Mouse (Mus musculus) neural tube, embryonic 15.5 days (tissue): Measurements from ENCODE around the gene Zfp827. TPM values are rescaled to one million over a fixed set of nuclear protein-coding genes. Genes with fewer than 3 reads are reported as not detected.

Source experiments
- ATAC-seq: fragments of 200-750 bp; cut with Nextera tagmentation; 2 replicates; pipeline ENCODE4 v1.8.0; 2017; ENCODE audit warnings: mild to moderate bottlenecking, moderate TSS enrichment, moderate library complexity; ENCODE audit not compliant: low FRiP score
- H3K27ac ChIP-seq: fragments of 300-500 bp; sonication (generic); replicated peaks from 2 replicates; pipeline ENCODE4 v1.5.1; 2015; ENCODE audit warnings: mild to moderate bottlenecking, inconsistent platforms
- H3K27me3 ChIP-seq: fragments of 300-500 bp; sonication (generic); replicated peaks from 2 replicates; pipeline ENCODE4 v1.6.1; 2015; ENCODE audit warnings: inconsistent platforms
- H3K36me3 ChIP-seq: fragments of 300-500 bp; sonication (generic); 2 replicates; pipeline ENCODE4 v1.6.1; 2015; ENCODE audit warnings: inconsistent platforms
- H3K4me1 ChIP-seq: fragments of 300-500 bp; sonication (generic); 2 replicates; pipeline ENCODE4 v1.6.1; 2015; ENCODE audit warnings: inconsistent platforms
- H3K4me2 ChIP-seq: fragments of 300-500 bp; sonication (generic); 2 replicates; pipeline ENCODE4 v1.6.1; 2015; ENCODE audit warnings: inconsistent platforms, mild to moderate bottlenecking, moderate library complexity
- H3K4me3 ChIP-seq: fragments of 300-500 bp; sonication (generic); replicated peaks from 2 replicates; pipeline ENCODE4 v1.5.1; 2015; ENCODE audit warnings: mild to moderate bottlenecking, inconsistent platforms
- H3K9ac ChIP-seq: fragments of 300-500 bp; sonication (generic); replicated peaks from 2 replicates; pipeline ENCODE4 v1.6.1; 2015; ENCODE audit warnings: mild to moderate bottlenecking, inconsistent platforms
- H3K9me3 ChIP-seq: fragments of 300-500 bp; sonication (generic); replicated peaks from 2 replicates; pipeline ENCODE4 v1.6.1; 2016; ENCODE audit warnings: inconsistent platforms
- WGBS: fragments of 180-500 bp; shearing (Covaris S2); methylation state at CpG from one replicate; pipeline ENCODE4 v1.1.7; 2015; ENCODE audit warnings: mixed read lengths; 5-methylcytosine and 5-hydroxymethylcytosine counted together
- polyA plus RNA-seq: library from polyadenylated mRNA; unstranded; fragments of >200 nt; fragmentation: Nextera tagmentation; extraction: Ambion mirVana; gene quantifications from 2 replicates; pipeline ENCODE4 v1.2.1, GENCODE M21; 2015

Zfp827 gene
- polyA plus RNA-seq, 1 experiment from 2014 or later, result 10.4 TPM

- no peak overlapping the region for H3K9ac ChIP-seq
- no peak overlapping the region for H3K27ac ChIP-seq
- ATAC-seq, result no peak
- WGBS, result 89% methylated on average over 3 of the region's 3 CpGs
- no peaks in the 10 kb centered on the region for H3K9me3 ChIP-seq
- H3K27me3 ChIP-seq, result no peaks in the 10 kb centered on the region
- no peak overlapping the region for H3K4me3 ChIP-seq
- peaks cover 28% of the 10 kb centered on the region for H3K4me1 ChIP-seq
- peaks cover 22% of the 10 kb centered on the region; the same call in 1 of the 2 replicates for H3K36me3 ChIP-seq
- no peak overlapping the region for H3K4me2 ChIP-seq
Observed at GRCm38 (mm10) chr8:79084359-79084820, 56.2 kb downstream of the Zfp827 start.

DNA sequence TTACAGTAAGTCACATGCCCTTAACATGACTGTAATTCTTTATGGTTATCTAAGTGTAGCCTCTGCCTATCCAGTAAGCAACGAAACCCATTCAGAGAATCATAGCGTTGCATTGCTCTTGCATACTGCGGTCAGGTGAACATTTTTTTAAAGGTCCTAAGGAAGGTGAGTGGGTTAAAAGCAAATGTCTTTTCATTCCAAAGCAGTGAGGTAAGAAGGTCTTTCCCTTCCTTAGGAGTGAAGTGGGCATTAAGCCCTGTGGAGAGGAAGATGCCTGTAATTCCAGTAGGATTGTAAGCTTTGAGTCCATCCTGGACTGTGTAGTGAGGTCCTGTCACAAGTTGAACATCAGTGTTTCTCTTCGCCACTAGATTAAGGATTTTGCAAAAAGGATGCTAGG lies 66.2 kb downstream of the Zfp827 start:
- no peak overlapping the region for H3K27ac ChIP-seq
- 97% methylated on average over 4 of the region's 4 CpGs for WGBS
- no peaks in the 10 kb centered on the region for H3K27me3 ChIP-seq
- no peaks in the 10 kb centered on the region for H3K4me1 ChIP-seq
- no peak for ATAC-seq
- no peak overlapping the region for H3K4me2 ChIP-seq
- no peaks in the 10 kb centered on the region for H3K9me3 ChIP-seq
- H3K36me3 ChIP-seq, result peaks cover 6% of the 10 kb centered on the region; the same call in 1 of the 2 replicates
- H3K4me3 ChIP-seq, result no peak overlapping the region
- no peak overlapping the region for H3K9ac ChIP-seq

DNA sequence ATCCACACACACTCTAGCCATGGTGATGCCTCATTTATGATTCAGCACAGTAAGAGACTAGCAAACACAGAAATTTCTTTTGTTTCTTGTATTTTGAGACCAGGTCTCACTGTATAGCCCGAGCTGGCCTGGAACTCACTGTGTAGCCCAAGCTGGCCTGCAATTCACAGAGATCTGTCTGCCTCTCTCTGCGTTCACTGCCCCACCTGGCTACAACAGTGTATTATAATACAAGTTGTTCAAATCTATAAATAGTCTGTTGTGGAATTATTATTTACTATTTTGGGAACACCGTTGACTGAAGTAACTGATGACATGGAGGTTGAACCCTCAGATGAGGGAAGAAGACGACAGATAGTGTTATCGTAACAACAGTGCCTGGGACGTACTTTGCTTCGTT lies 66.9 kb downstream of the Zfp827 start:
- Histone ChIP-seq H3K9ac (no peak overlapping the region), H3K27me3 (no peaks in the 10 kb centered on the region), H3K4me1 (no peaks in the 10 kb centered on the region), H3K4me3 (no peak overlapping the region), H3K9me3 (no peaks in the 10 kb centered on the region), H3K27ac (no peak overlapping the region), H3K36me3 (peaks cover 6% of the 10 kb centered on the region; the same call in 1 of the 2 replicates), H3K4me2 (no peak overlapping the region)
- 94% methylated on average over 7 of the region's 7 CpGs for WGBS
- no peak for ATAC-seq

DNA sequence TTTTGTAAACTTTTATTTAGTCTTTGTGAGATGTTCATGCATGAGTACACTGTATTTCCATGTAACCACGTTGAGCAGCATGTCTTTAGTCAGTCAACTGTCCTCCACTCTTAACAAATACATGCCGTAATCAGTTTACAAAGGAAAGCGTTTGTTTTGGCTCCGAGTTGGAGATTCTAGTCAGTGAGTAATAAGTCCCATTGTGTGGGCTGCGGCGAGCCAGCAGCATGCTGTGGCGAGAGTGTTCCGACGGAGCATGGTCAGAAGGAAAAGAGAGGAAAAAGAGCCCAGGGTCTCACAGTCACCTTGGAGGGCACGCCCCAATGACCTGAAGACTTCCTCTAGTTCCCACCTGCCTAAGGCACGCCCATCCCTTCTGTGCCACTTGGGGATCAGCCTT lies 68.7 kb downstream of the Zfp827 start:
- Histone ChIP-seq H3K9me3 (no peaks in the 10 kb centered on the region), H3K27me3 (no peaks in the 10 kb centered on the region), H3K27ac (no peak overlapping the region), H3K36me3 (peaks cover 3% of the 10 kb centered on the region; the same call in 1 of the 2 replicates), H3K9ac (no peak overlapping the region), H3K4me1 (no peaks in the 10 kb centered on the region), H3K4me3 (no peak overlapping the region), H3K4me2 (no peak overlapping the region)
- WGBS, result 50% methylated on average over 11 of the region's 11 CpGs
- no peak for ATAC-seq

- ATAC-seq, result no peak
- WGBS, result 79% methylated on average over 4 of the region's 4 CpGs
- Histone ChIP-seq H3K36me3 (no peaks in the 10 kb centered on the region), H3K27ac (no peak overlapping the region), H3K4me2 (no peak overlapping the region), H3K27me3 (no peaks in the 10 kb centered on the region), H3K9ac (no peak overlapping the region), H3K9me3 (no peaks in the 10 kb centered on the region), H3K4me1 (peaks cover 22% of the 10 kb centered on the region), H3K4me3 (no peak overlapping the region)
Observed at GRCm38 (mm10) chr8:79102707-79103106, 74.5 kb downstream of the Zfp827 start.

DNA sequence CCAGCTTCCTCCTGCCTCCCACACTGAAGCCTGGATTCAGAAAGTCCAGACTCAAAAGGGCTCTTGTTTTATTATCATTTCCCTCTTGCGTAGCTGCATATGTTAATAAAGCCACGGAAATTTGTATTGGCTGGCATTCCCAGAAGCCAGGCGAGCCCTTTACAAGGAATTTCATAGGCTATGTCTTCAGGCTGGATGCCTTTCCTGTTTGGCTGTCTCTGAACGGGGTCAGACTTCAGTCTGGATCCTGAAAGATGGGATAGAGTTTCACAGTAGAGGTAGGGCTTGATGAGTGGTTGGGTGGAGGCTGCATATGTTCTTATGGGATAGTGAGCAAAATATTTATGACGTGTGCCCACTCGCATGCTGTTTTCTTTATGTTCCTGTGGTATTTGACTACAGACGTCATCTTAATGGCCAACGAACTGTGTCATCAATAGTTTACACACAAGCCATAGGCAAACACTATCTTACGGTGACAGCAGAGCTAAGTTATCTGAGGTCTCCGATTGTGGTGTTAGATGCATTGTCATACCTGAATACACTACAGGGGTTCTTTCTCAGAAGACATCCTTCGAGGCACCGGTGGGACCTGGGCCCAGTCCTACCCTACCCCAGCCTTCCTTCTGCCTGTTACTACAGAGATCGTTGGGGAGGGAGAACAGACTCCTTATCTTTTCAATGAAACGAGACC lies 75.1 kb downstream of the Zfp827 start:
- H3K9ac ChIP-seq, result no peak overlapping the region
- H3K4me2 ChIP-seq, result no peak overlapping the region
- peaks cover 22% of the 10 kb centered on the region for H3K4me1 ChIP-seq
- 74% methylated on average over 14 of the region's 14 CpGs for WGBS
- no peak overlapping the region for H3K27ac ChIP-seq
- no peak for ATAC-seq
- no peaks in the 10 kb centered on the region for H3K27me3 ChIP-seq
- no peaks in the 10 kb centered on the region for H3K36me3 ChIP-seq
- no peak overlapping the region for H3K4me3 ChIP-seq
- no peaks in the 10 kb centered on the region for H3K9me3 ChIP-seq

DNA sequence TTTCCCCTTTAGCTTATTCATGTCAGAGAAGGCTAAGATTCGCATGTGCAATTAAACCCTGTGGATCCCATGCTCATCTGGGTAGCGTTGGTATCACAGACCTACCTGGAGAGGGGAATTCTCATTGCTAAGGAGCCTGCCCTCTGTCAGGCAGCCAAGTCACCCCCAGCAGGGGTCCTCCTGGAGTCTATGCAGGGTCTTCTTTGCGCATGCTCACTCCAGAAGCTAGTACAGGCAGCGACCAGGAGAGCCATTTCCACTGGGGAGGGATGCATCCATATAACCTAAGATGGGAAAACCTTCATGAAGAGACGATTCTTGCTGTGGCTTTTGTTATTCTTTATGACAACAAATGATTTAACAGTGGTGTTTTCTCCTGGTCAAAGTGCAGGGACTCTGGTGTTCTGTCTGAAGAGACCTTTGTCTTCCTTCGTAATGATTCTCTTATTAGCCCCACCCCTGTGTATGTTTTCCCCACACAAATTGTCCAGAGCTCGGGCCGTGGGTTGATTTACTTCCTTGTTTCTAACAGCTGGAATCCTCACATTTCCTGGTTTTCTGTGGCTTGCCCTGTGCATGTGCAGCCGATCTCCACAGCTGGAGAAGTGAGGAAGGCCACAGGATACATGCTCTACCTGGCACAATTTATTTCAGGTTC lies 75.8 kb downstream of the Zfp827 start:
- H3K4me1 ChIP-seq, result peaks cover 22% of the 10 kb centered on the region
- no peaks in the 10 kb centered on the region for H3K27me3 ChIP-seq
- 62% methylated on average over 9 of the region's 9 CpGs for WGBS

GRCm38 (mm10) chr8:79104634-79105033 lies 76.4 kb downstream of the Zfp827 start:
- Histone ChIP-seq H3K4me3 (no peak overlapping the region), H3K9ac (no peak overlapping the region), H3K9me3 (no peaks in the 10 kb centered on the region), H3K4me1 (peaks cover 22% of the 10 kb centered on the region), H3K27me3 (no peaks in the 10 kb centered on the region), H3K27ac (0 out of 2 replicates have a peak overlapping the region, but pooled peaks have one; percentile 5), H3K4me2 (no peak overlapping the region), H3K36me3 (no peaks in the 10 kb centered on the region)
- WGBS, result 85% methylated on average over 9 of the region's 9 CpGs
- no peak for ATAC-seq

More for the DNA sequence above, 75.8 kb downstream of the Zfp827 start:
- no peaks in the 10 kb centered on the region for H3K9me3 ChIP-seq
- H3K36me3 ChIP-seq, result no peaks in the 10 kb centered on the region
- H3K9ac ChIP-seq, result no peak overlapping the region
- ATAC-seq, result 0 out of 2 replicates have a peak, but pooled peaks have one; percentile 48
- no peak overlapping the region for H3K27ac ChIP-seq
- H3K4me2 ChIP-seq, result no peak overlapping the region
- H3K4me3 ChIP-seq, result no peak overlapping the region

GRCm38 (mm10) chr8:79105186-79105585 lies 76.9 kb downstream of the Zfp827 start:
- Histone ChIP-seq H3K27ac (0 out of 2 replicates have a peak overlapping the region, but pooled peaks have one; percentile 5), H3K9ac (no peak overlapping the region), H3K36me3 (no peaks in the 10 kb centered on the region), H3K9me3 (no peaks in the 10 kb centered on the region), H3K4me3 (no peak overlapping the region), H3K4me1 (peaks cover 22% of the 10 kb centered on the region), H3K27me3 (no peaks in the 10 kb centered on the region), H3K4me2 (no peak overlapping the region)
- ATAC-seq, result no peak
- 69% methylated on average over 10 of the region's 10 CpGs for WGBS

DNA sequence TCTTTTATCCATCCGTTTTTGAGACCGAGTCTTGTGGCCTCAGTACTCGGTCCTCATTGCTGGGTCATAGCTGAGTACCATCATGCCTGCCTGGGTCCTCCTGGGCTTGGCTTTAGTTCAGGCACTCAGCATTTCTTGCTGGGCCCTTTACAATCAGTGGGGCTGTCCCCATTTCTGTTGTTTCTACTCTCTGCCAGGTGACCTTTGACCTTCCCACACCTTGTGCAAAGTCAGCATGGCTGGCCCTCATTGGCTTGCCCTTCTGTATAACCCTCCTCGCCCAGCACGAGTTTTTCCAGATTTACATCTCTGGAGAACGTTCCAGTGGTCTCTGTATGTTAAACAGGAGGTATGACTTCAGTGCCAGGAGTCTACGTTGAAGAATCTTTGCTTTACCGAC lies 83.2 kb downstream of the Zfp827 start:
- Histone ChIP-seq H3K36me3 (no peaks in the 10 kb centered on the region), H3K9me3 (no peaks in the 10 kb centered on the region), H3K4me3 (no peak overlapping the region), H3K9ac (no peak overlapping the region), H3K4me1 (no peaks in the 10 kb centered on the region), H3K27ac (no peak overlapping the region), H3K27me3 (no peaks in the 10 kb centered on the region), H3K4me2 (no peak overlapping the region)
- WGBS, result 91% methylated on average over 8 of the region's 8 CpGs
- no peak for ATAC-seq

- Histone ChIP-seq H3K4me1 (no peaks in the 10 kb centered on the region), H3K36me3 (no peaks in the 10 kb centered on the region), H3K9me3 (no peaks in the 10 kb centered on the region), H3K4me2 (no peak overlapping the region), H3K4me3 (no peak overlapping the region), H3K27ac (no peak overlapping the region), H3K27me3 (no peaks in the 10 kb centered on the region), H3K9ac (no peak overlapping the region)
- ATAC-seq, result no peak; the same call in 1 of the 2 replicates
- WGBS, result 96% methylated on average over 18 of the region's 18 CpGs
Observed at GRCm38 (mm10) chr8:79112480-79112879, 84.2 kb downstream of the Zfp827 start.

DNA sequence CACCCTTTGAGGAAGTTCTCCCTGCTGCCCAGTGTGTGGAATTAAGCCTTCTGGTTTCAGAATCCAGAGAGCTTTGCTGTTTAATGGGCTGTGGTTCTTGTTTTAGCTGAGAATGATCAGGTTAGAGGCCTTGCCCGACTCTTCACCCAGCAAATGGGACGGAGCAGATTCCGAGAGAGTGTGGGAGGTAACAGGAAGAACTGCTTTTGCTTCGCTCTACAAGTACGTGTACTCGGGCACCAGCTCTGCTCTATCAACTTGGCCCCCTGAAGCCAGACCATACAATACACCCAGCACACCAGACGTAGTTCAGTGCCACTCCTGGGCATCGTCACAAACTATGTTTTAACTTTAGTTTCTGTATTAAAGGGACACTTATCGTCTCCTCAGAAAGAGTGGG lies 85.3 kb downstream of the Zfp827 start:
- Histone ChIP-seq H3K4me2 (no peak overlapping the region), H3K36me3 (0 out of 2 replicates have a peak, but pooled peaks cover 4% of the 10 kb centered on the region), H3K27ac (no peak overlapping the region), H3K9ac (no peak overlapping the region), H3K4me3 (no peak overlapping the region), H3K4me1 (no peaks in the 10 kb centered on the region), H3K27me3 (no peaks in the 10 kb centered on the region), H3K9me3 (no peaks in the 10 kb centered on the region)
- no peak for ATAC-seq
- WGBS, result 92% methylated on average over 9 of the region's 9 CpGs
